Mouse (Mus musculus): Measurements from ENCODE around the gene Retreg1.

DNA sequence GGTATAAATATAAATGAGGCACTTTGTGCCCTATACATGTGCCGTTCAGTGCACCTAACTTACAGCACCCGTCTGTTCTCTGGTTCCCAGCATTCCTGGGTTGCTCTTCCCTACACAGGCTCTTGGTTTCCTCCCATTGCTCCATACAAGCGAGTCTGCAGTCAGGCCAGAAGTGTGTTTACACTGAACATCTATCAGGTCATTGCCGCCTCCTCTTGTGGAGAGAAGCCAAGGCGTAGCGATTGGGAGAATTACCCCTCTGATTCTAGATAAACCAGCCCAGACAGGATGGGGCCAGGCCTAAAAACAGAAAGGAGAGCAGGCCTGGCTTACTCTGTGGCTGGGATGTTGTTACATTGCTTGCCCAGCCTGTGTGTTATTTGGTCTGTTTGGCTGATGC is 33.3 kb upstream of the Retreg1 start:
- TF ChIP-seq CTCF (IDR thresholded peaks at IDR 0.05; ENCODE audit: low read depth) (no peak), EP300 (IDR thresholded peaks at IDR 0.05; ENCODE audit: low read depth) (no peak)

All from liver, embryonic 14.5 days (tissue).